Mouse (Mus musculus): ENCODE results near the gene Oprm1.

The Oprm1 gene

DNA sequence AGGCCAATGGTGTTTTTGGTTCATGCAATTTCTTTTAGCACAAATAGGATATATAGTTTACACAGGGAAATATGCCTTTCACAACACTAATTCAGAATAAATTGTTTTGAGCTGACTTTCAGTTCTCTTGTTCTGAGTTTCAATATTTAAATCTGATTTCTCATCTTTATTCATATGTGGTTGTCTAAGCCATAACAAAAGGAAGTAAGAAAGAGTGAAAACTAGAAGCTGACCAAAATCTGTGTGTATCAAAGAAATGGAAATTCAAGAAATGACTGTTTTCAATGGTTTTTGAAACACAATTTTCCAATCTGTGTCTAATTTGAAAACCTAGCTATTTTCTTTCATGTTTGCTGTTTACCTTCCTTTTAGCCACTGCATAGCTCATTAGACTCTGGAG, 282.7 kb downstream of the Oprm1 start:
- in situ Hi-C loops (cut with MseI, MboI), result no loop called here

DNA sequence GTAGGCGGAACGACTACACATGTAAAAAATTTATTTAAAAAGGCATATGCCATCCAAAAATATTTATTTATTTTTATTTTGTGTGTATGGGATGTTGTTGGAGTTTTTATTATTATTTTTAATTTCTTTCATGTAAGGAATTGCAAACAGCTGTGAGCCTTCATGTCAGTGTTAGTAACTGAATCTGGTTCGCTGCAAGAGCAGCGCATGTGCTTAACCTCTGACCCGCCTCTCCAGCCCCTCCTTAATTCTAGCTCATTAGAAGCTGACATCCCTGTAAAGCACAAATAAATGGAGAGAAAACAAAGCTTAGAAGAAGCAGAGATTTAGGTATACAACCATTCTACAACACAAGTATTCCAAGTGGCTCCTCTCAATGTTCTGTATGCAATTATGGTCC, 285.6 kb downstream of the Oprm1 start:
- in situ Hi-C loops (cut with MseI, MboI), result no loop called here

DNA sequence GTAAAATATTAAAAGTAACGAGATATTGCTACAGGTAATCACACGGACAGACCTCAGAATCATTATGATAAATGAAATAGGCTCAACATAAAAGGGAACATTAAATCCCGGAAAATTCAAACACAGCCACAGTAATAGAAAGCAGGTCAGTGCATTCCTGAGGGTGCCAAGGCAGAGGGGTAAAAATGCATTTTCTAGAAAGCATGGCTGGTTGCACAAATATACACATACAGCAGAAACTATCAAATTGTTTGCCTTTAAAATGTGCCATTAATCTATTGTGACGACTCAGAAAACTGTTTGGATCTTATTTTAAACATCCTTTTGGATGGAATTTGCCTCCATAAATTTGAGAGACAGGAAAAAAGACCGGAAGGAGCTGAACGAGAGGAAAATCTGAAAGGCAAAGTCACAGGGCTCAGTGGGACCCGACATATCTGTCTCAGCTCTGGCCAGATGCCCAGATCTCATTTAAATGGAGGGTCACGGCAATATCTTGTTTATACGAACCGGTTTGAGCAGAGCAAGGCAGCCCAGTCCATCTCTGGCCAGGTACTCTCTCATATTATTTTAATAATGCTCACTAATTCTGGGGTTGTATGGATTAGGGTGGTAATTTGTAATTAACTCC, 289.1 kb downstream of the Oprm1 start:
- in situ Hi-C loops (cut with MseI, MboI), result no loop called here

DNA sequence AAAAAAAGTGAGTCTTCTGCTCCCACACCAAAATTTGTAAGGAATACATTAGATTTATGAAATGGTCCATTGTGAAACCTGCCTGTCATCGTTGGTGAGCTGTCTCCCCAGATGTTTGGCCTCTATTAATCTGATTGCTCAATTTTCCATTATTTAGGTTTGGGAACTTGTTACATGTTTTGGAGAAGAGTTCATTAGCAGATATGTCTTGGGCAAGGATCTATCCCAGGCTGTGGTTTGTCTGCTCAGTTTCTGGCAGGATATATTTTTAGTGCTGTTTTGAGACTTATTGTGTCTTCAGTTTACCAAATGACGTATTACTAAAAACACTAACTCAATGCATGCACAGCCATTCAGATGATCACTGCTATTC, 289.6 kb downstream of the Oprm1 start:
- in situ Hi-C loops (cut with MseI, MboI), result no loop called here

DNA sequence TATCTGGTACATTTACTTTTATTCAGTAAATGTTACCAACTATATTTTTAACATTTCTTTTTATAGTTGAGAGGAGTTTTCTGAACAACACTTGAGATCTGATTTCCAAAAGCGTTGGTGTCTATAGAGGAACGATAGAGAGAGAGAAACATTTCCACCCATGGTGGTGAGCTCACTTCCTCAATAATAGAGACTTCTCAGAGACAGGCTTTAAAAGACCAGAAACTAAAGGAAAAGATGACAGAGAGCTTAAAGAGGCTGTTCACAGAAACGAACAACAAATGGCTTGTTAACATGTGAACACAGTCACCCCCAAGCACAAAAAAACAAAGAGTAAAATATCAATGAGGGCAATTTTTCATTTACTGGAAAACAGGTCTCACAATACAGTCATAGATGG, 291.6 kb downstream of the Oprm1 start:
- in situ Hi-C loops (cut with MseI, MboI), result no loop called here

DNA sequence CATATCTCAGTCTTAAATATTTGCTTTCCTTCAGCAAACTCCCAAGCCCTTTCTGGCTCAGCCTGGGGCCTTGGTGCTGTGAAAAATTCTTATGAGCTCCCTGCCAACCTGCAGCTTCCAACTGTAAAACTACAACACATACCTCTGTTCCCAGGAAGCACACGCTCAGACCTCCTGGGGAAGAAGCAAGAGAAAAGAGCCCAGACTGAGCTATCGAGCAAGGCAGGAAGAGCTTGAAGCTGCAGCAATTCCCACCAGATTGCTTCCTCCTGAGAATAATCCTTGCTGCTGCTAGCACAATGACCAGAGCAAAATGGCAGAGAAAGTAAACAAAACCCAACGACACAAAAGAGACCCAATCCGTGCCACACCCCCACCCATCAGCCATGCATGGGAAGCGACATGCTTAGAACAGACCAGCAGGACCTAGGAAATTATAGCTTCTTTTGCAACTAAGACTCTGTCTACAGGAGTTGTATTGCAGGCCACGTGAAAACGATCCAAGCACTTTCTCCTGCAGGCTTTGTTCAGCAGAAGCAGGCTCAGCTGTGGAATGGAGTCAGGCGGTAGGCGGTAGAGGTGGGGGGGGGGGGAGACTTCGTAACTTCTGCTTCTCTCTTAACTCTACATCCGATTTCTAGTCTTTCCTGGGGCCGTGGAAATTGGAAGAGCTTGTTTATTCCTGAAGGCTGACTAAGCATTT, 294.2 kb downstream of the Oprm1 start, which contains the start of gene Ipcef1:
TSS of gene Ipcef1 (minus strand) at position 164 of the 703 bp plus-strand sequence.
- in situ Hi-C loops (cut with MseI, MboI), result no loop called here

DNA sequence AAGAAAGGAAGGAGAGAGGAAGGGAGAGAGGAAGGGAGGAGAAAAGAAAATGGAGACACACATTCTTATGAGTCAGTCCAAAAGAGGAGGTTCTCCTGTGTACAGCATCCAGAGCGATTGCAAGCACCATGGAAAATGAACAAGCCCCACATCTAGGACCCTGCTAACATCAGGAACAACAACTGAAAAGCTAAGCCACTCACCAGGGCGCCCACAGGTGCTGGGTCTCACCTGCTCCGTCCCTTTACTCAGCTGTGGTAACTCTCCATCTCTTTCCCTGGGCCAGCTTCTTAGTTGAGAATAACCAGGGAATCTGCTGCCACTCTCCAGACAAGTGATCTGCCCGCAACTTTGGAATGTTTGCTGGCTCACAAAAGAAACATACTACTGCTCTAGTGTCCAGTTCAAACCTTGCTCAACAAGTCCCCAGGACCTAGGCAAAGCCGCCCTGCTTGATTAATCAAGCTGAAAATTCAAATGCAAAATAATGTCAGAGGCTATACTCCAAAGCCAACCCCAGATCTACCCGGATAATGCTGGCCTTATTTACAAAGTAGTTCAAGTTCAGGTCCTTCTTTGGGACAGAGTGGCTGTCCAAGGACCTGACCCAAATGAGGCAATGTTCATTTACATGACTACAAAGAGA, 296.4 kb downstream of the Oprm1 start:
- in situ Hi-C loops (cut with MseI, MboI), result no loop called here

DNA sequence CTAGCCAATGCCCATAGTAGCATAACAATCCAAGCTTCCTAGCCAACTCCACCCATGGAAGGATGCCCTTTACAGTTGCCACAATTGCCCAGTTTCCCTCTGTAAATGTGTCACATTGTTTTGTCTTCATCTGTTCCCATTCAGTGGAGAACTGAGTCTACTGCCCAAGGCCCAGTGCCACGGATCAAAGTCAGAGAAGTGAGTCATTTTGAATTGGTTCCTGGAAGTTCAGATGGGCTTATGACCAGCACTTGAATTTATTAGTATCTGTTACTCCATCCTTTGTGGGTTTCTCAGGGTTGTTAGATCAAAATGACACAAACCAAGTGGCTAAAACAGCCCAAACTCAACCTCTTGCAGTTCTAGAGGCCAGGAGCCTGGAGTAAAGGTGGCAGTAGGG, 299.2 kb downstream of the Oprm1 start:
- in situ Hi-C loops (cut with MseI, MboI), result no loop called here

DNA sequence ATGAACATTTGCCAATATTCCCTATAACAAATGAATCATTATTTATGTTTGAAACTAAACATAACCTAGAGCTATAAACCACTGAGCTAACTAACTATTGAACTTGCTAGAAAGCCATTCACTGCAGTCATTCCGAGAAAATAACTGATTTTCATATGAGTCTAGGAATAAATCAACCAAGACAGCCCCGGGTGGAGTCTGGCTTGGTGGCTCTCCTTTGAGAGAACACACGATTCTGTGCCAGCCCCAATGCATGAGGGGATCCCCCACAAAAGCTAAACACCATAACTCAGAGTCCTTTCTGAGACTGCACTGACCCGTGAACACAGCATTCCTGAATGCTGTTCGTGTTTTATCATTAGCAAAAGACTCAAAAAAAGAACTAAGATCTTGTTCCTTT, 302.0 kb downstream of the Oprm1 start:
- in situ Hi-C loops (cut with MseI, MboI), result no loop called here

DNA sequence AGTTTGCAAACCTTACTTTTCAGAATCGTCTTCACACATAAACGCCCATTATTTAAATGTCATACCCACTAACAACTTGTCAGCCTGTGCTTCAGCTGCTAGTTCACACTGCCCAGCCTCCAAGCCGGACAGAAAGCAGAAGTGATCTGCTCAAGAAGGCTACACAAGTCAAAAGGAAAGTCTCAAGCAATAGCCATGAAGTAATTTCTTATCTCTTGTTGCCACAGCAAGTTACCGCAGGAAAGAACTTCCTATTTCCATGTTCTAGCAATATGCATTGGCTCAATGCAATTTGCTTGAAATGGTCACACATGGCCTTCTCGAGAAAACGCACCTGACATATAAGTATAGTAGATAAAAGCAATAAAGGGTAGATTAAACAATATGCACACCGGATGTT, 304.7 kb downstream of the Oprm1 start:
- in situ Hi-C loops (cut with MseI, MboI), result no loop called here

DNA sequence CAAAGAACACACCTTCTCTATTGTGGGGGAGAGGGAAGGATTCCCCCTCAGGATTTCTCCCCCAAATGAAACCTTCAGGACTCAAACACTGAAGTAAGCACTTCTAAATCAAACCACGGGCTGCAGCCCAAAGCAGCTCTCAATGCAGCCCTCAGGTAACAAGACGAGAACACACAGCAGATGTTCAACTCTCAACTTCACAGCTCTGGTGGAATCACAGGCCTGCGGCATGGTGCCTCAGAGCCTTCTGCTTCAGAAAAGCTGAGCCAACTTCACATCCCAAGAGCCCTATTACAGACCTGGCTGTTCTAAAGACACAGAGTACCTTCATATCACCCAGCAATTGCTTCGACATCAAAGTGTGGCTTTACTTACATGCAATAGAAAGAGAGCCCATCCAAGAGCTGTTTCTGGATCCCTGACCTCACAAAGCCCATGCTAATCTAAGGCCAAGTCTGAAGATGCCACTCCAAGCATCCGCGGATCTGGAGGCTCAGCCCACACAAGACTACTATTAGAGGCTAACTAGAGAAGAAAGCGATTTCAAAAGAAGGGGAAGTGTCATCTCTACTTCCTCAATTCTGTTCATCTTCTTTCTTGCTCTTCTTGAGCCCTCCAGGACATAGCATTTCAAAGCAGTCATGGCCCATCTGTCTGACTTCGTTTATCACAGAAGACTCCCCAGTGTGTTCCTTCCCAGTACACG, 305.6 kb downstream of the Oprm1 start:
- in situ Hi-C loops (cut with MseI, MboI), result no loop called here

DNA sequence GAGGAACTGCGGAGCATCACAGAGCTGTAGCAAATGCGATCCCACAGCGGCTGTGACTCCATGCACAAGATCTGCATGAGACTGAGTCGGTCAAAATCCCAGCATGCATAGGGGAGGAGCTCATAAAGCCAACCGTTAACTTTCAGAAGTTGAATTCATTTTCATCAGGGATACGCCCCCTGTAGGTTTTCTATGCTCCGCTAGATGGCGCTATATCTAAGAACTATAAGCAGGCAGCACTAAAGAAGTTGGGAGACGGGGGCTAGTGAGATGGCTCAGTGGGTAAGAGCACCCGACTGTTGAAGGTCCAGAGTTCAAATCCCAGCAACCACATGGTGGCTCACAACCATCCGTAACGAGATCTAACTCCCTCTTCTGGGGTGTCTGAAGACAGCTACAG, 310.3 kb downstream of the Oprm1 start:
- in situ Hi-C loops (cut with MseI, MboI), result no loop called here

DNA sequence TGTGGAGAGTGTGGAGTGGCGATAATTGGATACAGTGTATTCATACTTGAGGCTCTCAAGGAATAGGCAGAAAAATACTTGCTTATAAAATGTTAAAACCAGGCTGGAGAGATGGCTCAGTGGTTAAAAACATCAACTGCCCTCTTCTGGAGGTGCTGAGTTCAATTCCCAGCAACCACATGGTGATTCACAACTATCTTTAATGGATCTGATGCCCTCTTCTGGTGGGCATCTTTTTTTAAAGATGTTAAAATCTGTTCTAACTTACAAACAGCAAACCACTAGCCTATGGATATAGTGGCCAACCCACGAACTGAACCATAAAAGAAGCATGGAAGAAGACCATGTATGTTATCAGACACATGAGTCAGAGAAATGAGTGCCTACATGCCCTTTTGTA, 310.8 kb downstream of the Oprm1 start:
- in situ Hi-C loops (cut with MseI, MboI), result no loop called here

DNA sequence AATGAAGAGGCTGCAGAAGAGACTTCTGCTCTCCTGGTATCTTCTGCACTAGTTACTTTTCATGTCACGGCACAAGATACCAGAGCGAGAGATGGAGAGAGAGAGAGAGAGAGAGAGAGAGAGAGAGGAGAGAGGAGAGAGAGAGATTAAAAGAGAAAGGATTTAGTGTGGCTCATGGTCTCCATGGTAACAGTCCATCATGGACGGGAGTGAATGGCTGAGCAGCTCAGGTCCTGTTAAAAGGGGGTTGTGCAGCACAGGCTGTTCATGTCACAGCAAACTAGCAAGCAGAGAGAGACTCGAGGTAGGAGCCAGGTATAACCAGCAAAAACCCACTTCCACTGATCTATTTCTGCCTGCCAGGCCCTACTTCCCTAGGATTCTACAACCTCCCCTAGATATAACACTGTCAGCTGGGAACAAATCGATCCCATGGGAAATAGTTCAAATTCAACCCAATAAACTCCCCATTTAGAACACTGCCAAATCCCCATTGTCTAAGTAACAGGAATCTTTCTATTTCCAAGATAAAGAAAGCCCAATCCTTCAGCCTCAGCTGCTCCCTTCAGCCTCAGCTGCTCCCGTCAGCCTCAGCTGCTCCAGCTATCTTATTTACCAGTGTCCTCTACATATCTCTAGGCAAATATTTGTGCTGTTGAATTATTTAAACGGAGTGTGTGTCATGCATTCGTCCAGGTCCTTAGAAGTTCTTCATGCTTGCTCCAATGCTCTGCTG, 312.0 kb downstream of the Oprm1 start:
- in situ Hi-C loops (cut with MseI, MboI), result loop anchor here in 1 of 2 experiments (10.0 kb wide), 1 partner anchor 185 kb away; no protein-coding TSS in a partner anchor

DNA sequence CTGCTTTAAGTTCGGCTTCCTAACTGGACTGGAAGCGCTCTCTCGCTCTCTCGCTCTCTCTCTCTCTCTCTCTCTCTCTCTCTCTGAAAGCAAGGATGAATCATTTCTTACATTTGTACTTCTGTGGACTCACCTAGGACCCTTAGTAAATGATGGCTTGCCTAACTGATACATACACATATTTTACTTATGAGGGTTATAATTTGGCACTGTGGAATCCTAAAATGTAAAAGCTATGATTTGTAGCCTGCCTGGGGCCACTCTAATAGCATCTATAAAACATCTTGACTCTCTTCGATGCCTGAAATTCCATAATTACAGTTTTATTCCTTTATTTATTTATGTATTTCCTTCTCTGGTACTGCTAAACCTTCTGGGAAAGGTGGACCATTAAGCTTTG, 312.6 kb downstream of the Oprm1 start:
- in situ Hi-C loops (cut with MseI, MboI), result loop anchor here in 1 of 2 experiments (10.0 kb wide), 1 partner anchor 186 kb away; no protein-coding TSS in a partner anchor

DNA sequence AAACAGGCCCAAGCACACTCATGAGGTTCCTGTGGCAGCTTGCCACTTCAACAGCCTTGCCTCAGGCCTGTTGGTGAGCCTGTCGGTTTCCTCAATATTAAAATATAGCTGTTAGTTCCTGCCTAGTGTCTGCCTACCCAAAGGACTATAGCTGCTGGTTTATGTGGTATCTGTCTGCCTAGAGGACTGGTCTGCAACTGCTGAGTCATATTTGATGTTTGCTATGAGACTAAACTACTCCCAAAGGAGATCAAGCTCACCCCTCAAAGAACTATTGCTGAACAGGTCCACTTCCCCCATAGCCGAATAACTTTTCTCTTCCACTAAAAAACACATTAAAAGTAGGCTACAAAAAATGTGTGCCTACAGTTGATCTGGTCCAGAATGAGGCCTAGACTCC, 315.9 kb downstream of the Oprm1 start:
- in situ Hi-C loops (cut with MseI, MboI), result loop anchor here in 1 of 2 experiments (10.0 kb wide), 1 partner anchor 189 kb away; no protein-coding TSS in a partner anchor

DNA sequence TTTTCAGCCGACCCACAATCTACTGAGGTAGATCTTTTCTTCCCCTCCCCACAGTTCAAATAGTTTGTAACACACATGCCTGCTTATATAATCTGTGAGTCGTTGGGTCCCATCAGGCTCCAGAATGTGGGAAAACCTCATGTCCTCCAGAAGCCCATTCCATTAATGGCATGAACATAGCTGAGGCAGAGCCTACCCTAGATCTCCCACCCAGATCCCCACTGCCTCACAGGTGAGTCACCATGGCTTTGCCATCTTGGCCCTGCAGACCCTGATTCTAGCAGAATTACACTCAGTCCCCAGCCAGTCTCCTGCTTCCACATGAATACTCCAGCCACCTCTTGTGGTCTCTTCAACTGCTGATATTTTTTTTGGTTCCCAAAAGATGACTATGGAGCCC, 317.4 kb downstream of the Oprm1 start:
- in situ Hi-C loops (cut with MseI, MboI), result loop anchor here in 1 of 2 experiments (10.0 kb wide), 1 partner anchor 191 kb away; no protein-coding TSS in a partner anchor

DNA sequence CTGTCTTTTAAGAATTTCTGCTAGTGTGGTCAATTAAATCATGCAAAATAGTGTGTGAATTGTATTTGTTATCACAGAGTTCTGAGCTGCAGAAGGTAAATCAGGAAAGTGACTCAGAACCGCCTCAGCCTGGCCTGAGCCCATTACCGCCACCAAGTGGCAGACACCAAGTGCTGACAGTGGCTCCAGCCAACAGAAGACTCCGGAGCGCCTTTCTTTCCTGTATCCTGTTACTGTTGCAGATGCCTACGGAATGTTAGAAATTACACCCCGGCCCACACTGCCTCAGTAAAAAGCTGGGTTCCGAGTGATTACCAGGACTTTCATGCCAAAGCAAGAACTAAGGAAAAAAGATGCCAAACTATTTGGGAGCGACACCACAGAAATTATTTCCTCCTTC, 317.9 kb downstream of the Oprm1 start:
- in situ Hi-C loops (cut with MseI, MboI), result loop anchor here in 1 of 2 experiments (10.0 kb wide), 1 partner anchor 191 kb away; no protein-coding TSS in a partner anchor

DNA sequence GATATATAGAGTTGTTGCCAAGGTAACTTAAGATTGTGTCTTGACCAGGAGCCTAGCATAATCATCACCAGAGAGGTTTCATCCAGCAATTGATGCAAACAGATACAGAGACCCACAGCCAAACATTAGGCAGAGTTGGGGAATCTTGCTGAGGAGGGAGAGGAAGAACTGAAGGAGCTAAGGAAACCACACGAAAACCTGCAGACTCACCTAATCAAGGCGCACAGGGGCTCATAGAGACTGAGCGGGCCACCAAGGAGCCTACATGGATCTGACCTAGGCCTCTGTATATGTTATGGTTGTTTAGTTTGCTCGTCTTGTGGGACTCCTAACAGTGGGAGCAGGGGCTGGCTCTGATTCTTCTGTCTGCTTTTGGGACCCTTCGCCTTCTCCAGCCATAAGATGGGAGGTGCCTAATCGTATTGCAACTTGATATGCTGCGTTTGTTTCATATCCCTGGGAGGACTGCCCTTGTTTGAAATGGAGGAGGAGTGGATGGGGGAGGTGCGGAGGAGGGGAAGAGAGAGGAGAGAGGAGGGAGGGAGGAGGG, 318.4 kb downstream of the Oprm1 start:
- in situ Hi-C loops (cut with MseI, MboI), result loop anchor here in 1 of 2 experiments (10.0 kb wide), 1 partner anchor 192 kb away; no protein-coding TSS in a partner anchor

DNA sequence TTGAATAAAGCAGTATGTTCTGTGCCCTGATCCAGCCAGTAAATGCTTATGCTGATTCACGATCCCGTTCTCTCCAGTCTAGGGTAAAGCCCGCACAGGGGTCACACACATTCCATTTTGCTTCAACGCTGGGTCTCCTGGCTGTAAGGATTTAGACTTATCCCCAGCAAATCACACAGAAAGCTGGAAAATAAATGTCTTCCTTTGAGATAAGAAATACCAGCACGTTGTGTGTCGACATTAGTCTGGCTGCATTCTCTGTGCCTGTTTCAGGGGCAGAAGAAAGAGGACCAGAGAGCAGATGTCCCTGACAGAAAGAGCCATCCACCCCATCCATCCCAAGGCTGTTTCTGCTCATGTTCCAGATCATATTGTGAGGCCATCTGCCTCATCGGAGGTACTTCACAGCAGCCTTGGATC, 319.1 kb downstream of the Oprm1 start:
- in situ Hi-C loops (cut with MseI, MboI), result loop anchor here in 1 of 2 experiments (10.0 kb wide), 1 partner anchor 193 kb away; no protein-coding TSS in a partner anchor

DNA sequence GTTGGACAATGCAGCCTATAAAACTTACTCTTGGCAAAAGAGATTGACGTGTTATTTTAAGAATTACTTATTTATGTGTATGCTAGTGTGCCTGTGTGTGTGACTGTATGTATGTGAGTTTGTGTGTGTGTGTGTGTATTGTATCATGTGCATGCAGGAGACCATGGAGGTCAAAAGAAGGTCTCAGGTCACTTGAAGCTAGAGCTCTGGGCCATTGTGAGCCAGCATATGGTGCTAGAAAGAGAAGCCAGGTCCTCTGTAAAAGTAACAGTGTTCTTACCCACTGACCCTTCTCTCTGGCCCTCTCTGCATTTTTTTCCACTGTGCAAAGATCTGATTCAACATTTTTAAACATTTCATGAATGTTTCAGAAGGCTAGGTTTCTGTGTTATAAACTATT, 319.7 kb downstream of the Oprm1 start:
- in situ Hi-C loops (cut with MseI, MboI), result loop anchor here in 1 of 2 experiments (10.0 kb wide), 1 partner anchor 193 kb away; no protein-coding TSS in a partner anchor
